Mouse (Mus musculus): ENCODE measurements around the gene Tldc2.

DNA sequence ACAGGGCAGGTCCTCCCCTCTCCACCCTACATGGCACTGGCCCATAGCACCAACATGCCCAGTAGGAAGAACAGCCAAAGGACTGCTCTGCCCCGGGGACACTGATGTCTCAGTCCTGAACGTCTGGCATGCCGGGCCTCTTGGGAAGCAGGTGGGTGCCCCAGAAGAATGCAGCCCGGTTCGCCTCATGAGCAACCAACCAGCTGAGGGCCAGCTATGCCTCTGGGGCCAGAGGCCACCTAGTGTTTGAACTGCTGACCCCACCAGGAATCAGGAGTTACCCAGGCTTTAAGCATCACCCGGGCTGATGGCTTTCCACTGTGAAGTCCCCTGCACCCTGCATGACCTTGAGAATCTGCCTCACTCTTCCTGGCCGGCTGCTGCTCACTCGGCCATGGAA lies 34.4 kb upstream of the Tldc2 start:
- TF ChIP-seq POLR2A (IDR thresholded peaks at IDR 0.05; ENCODE audit: borderline replicate concordance, insufficient read depth, low read length) (no peak), CTCF (IDR thresholded peaks at IDR 0.05; ENCODE audit: borderline replicate concordance, insufficient read depth, low read depth, low read length) (no peak)
